Mouse (Mus musculus): Measurements from ENCODE around the gene Bace2.

- no peak for TF ChIP-seq RAD21 (IDR thresholded peaks at IDR 0.05; ENCODE audit: low read depth, low read length)
- no peak for TF ChIP-seq CTCF (IDR thresholded peaks at IDR 0.05 in 2 of 3, conservative IDR thresholded peaks at IDR 0.05 in 1 of 3; ENCODE audit: control insufficient read depth in 1 of 3, insufficient read depth in 1 of 3, low read depth in 2 of 3, low read length in 3 of 3, poor library complexity in 1 of 3, severe bottlenecking in 1 of 3)
- TF ChIP-seq BHLHE40 (IDR thresholded peaks at IDR 0.05; ENCODE audit: borderline replicate concordance, low read depth, low read length): no peak
- no peak for TF ChIP-seq HCFC1 (IDR thresholded peaks at IDR 0.05; ENCODE audit: low read depth, low read length)
- TF ChIP-seq USF1 (IDR thresholded peaks at IDR 0.05; ENCODE audit: low read depth, low read length): no peak
- TF ChIP-seq POLR2A (IDR thresholded peaks at IDR 0.05; ENCODE audit: control insufficient read depth in 1 of 2, insufficient read depth in 1 of 2, low read depth in 1 of 2, low read length in 2 of 2, poor library complexity in 1 of 2): no peak
- no peak for TF ChIP-seq SMC3 (IDR thresholded peaks at IDR 0.05; ENCODE audit: low read depth, low read length)
- no peak for TF ChIP-seq UBTF (IDR thresholded peaks at IDR 0.05; ENCODE audit: borderline replicate concordance, insufficient read depth, low read depth, low read length)
- TF ChIP-seq POLR2AphosphoS2 (IDR thresholded peaks at IDR 0.05; ENCODE audit: low read length): no peak
- TF ChIP-seq CHD1 (IDR thresholded peaks at IDR 0.05; ENCODE audit: low read depth, low read length): no peak
- no peak for TF ChIP-seq MXI1 (IDR thresholded peaks at IDR 0.05; ENCODE audit: low read depth, low read length)
- no peak for TF ChIP-seq SIN3A (IDR thresholded peaks at IDR 0.05; ENCODE audit: low read length)
- no peak for TF ChIP-seq MYC (IDR thresholded peaks at IDR 0.05; ENCODE audit: low read depth, low read length)
- no peak for TF ChIP-seq EP300 (IDR thresholded peaks at IDR 0.05; ENCODE audit: low read depth in 1 of 2, low read length in 2 of 2)
Observed at GRCm38 (mm10) chr16:97356499-97357187, at the start of gene Bace2.
